Mouse (Mus musculus): ENCODE data around the gene Orc5. TPM values are rescaled to one million over a fixed set of nuclear protein-coding genes. Genes with fewer than 3 reads are reported as not detected.

Gene Orc5
- total RNA-seq, 2 experiments from 2014 or later = 16.0 to 23.4 TPM

Other genes starting within 250 kb of the Orc5 start
- 10 to 100 TPM; 14.5 to 18.0 TPM for gene Reln, start 205.7 kb downstream of the Orc5 start, total RNA-seq (2021)
- under 1 TPM; 0.42 to 0.69 TPM for gene Lhfpl3, start 195.6 kb upstream of the Orc5 start, total RNA-seq (2021)

Data from adrenal gland, postnatal 10 days (tissue).